Mouse (Mus musculus) heart, embryonic 14.5 days (tissue): ENCODE data around the gene BC017158. TPM values are rescaled to one million over a fixed set of nuclear protein-coding genes. Genes with fewer than 3 reads are reported as not detected.

Experiments used
- ATAC-seq: fragments of 200-750 bp; cut with Nextera tagmentation; 2 replicates; pipeline ENCODE4 v1.8.0; 2017; ENCODE audit warnings: low read depth, moderate TSS enrichment; ENCODE audit not compliant: insufficient number of reproducible peaks, insufficient read depth, low FRiP score
- H3K27ac ChIP-seq, 2 experiments: fragments of 200-500 bp in 1 of 2; fragments of 300-500 bp in 1 of 2; sonication (generic) in 1 of 2; replicated peaks in 1 of 2; 2 replicates each; pipeline ENCODE4 v1.5.1; 2012 to 2014; ENCODE audit warnings: low read depth in 2 of 2, low read length in 2 of 2, control low read depth in 1 of 2, mild to moderate bottlenecking in 1 of 2, mixed read lengths in 1 of 2; ENCODE audit not compliant: control insufficient read depth in 1 of 2, insufficient read depth in 1 of 2
- H3K27me3 ChIP-seq: fragments of 300-500 bp; sonication (generic); 2 replicates; pipeline ENCODE4 v1.6.1; 2014; ENCODE audit warnings: mild to moderate bottlenecking, low read length, control low read depth; ENCODE audit not compliant: control insufficient read depth, insufficient read depth
- H3K36me3 ChIP-seq: fragments of 300-500 bp; sonication (generic); 2 replicates; pipeline ENCODE4 v1.6.1; 2014; ENCODE audit warnings: mild to moderate bottlenecking, control low read depth, low read length, mixed read lengths; ENCODE audit not compliant: control insufficient read depth, insufficient read depth
- H3K4me1 ChIP-seq, 2 experiments: fragments of 200-500 bp in 1 of 2; fragments of 300-500 bp in 1 of 2; sonication (generic) in 1 of 2; 2 replicates each; pipeline ENCODE4 v1.6.1; 2012 to 2014; ENCODE audit warnings: low read length in 2 of 2, control low read depth in 1 of 2, mixed read lengths in 1 of 2; ENCODE audit not compliant: control insufficient read depth in 2 of 2, insufficient read depth in 2 of 2
- H3K4me2 ChIP-seq: fragments of 300-500 bp; sonication (generic); 2 replicates; pipeline ENCODE4 v1.6.1; 2014; ENCODE audit warnings: mild to moderate bottlenecking, low read length
- H3K4me3 ChIP-seq, 2 experiments: fragments of 200-500 bp in 1 of 2; fragments of 300-500 bp in 1 of 2; sonication (generic) in 1 of 2; 2 replicates each; pipeline ENCODE4 v1.5.1; 2012 to 2014; ENCODE audit warnings: low read length in 2 of 2, mild to moderate bottlenecking in 2 of 2, control low read depth in 1 of 2, low read depth in 1 of 2, moderate library complexity in 1 of 2; ENCODE audit not compliant: control insufficient read depth in 1 of 2, insufficient read depth in 1 of 2
- H3K9ac ChIP-seq: fragments of 300-500 bp; sonication (generic); 2 replicates; pipeline ENCODE4 v1.6.1; 2014; ENCODE audit warnings: mild to moderate bottlenecking, low read length
- H3K9me3 ChIP-seq: fragments of 300-500 bp; sonication (generic); 2 replicates; pipeline ENCODE4 v1.6.1; 2016; ENCODE audit warnings: low read length, control low read depth; ENCODE audit not compliant: control insufficient read depth
- WGBS: fragments of 180-500 bp; shearing (Covaris S2); extraction: QIAGEN DNeasy Blood & Tissue Kit; methylation state at CpG from one replicate; pipeline ENCODE4 v1.1.7; 2014; 5-methylcytosine and 5-hydroxymethylcytosine counted together
- polyA plus RNA-seq: library from polyadenylated mRNA; unstranded; fragments of >200 nt; fragmentation: Nextera tagmentation; extraction: Ambion mirVana; gene quantifications from 2 replicates; pipeline ENCODE4 v1.2.1, GENCODE M21; 2014

BC017158 gene
- polyA plus RNA-seq, 1 experiment from 2014 or later, result 16.3 TPM

DNA sequence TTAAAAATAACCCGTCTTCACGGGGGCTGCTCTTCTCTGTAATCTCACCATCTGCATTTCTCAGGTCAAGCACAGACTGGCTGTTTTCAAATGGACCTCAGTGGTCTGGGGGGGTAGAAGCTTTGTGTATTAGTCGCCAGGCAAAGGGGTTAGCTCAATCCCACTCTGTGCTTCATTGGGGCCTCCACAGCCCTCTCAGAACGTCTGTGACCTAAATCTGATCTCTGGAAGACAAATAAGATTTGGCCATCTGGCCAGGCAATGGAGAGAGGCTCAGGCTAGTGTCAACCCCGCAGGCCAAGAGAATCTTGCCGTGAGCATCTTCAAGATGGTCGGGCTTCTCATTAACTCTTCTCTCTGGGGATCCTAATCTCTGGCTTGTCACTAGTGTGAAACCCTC lies 16.5 kb upstream of the BC017158 start:
- WGBS, result 59% methylated on average over 7 of the region's 7 CpGs
- Histone ChIP-seq H3K36me3 (no peaks in the 10 kb centered on the region), H3K9me3 (no peaks in the 10 kb centered on the region), H3K4me2 (no peak overlapping the region), H3K27me3 (no peaks in the 10 kb centered on the region), H3K9ac (no peak overlapping the region), H3K4me1 (peaks cover 8 to 17% of the 10 kb centered on the region in 2 experiments), H3K4me3 (no peak overlapping the region), H3K27ac (no peak overlapping the region)
- ATAC-seq, result no peak

- Histone ChIP-seq H3K9me3 (no peaks in the 10 kb centered on the region), H3K27me3 (no peaks in the 10 kb centered on the region), H3K4me1 (peaks cover 8 to 9% of the 10 kb centered on the region in 2 experiments), H3K36me3 (no peaks in the 10 kb centered on the region), H3K4me3 (no peak overlapping the region), H3K4me2 (no peak overlapping the region), H3K27ac (no peak overlapping the region), H3K9ac (no peak overlapping the region)
- WGBS, result 73% methylated on average over 2 of the region's 2 CpGs
- ATAC-seq, result no peak
Measured at GRCm38 (mm10) chr7:128313601-128314000, 15.6 kb upstream of the BC017158 start.

- Histone ChIP-seq H3K9ac (no peak overlapping the region), H3K4me3 (no peak overlapping the region), H3K4me2 (no peak overlapping the region), H3K36me3 (no peaks in the 10 kb centered on the region), H3K4me1 (peaks cover 8 to 9% of the 10 kb centered on the region in 2 experiments), H3K27ac (no peak overlapping the region), H3K27me3 (no peaks in the 10 kb centered on the region), H3K9me3 (no peaks in the 10 kb centered on the region)
- no peak for ATAC-seq
- 75% methylated on average over 13 of the region's 13 CpGs for WGBS
Measured at GRCm38 (mm10) chr7:128312375-128313059, 14.5 kb upstream of the BC017158 start.

DNA sequence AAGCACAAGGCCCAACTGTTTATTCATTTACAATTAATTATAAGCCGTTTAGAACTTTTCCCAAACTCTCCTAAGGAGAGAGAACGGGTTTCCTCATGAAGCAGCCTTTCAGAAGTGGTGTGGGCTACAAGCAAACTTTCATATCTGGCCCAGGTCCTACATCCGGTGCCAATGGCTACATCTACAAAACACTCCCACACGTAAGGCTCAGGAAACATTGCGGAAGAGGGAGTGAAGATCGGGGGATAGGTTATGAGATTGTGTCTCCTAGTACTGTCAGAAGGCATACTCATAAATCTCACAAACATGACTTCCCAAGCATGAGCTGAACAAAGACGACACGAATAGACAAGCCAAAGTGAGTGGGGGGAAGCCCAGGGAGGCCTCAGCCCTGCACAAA lies 13.8 kb upstream of the BC017158 start:
- WGBS, result 70% methylated on average over 8 of the region's 8 CpGs
- no peak overlapping the region for H3K4me3 ChIP-seq
- peaks cover 8 to 9% of the 10 kb centered on the region in 2 experiments for H3K4me1 ChIP-seq

GRCm38 (mm10) chr7:128311263-128311662 lies 13.3 kb upstream of the BC017158 start:
- no peak overlapping the region for H3K27ac ChIP-seq
- no peaks in the 10 kb centered on the region for H3K27me3 ChIP-seq
- WGBS, result 67% methylated on average over 3 of the region's 3 CpGs
- H3K36me3 ChIP-seq, result no peaks in the 10 kb centered on the region
- H3K4me1 ChIP-seq, result peaks cover 8 to 9% of the 10 kb centered on the region in 2 experiments
- H3K9me3 ChIP-seq, result no peaks in the 10 kb centered on the region
- no peak overlapping the region for H3K4me3 ChIP-seq
- H3K9ac ChIP-seq, result no peak overlapping the region
- ATAC-seq, result no peak
- no peak overlapping the region for H3K4me2 ChIP-seq

More for the DNA sequence above, 13.8 kb upstream of the BC017158 start:
- no peaks in the 10 kb centered on the region for H3K27me3 ChIP-seq
- no peak for ATAC-seq
- no peak overlapping the region for H3K27ac ChIP-seq
- no peaks in the 10 kb centered on the region for H3K9me3 ChIP-seq
- H3K4me2 ChIP-seq, result no peak overlapping the region
- H3K9ac ChIP-seq, result no peak overlapping the region
- H3K36me3 ChIP-seq, result no peaks in the 10 kb centered on the region

DNA sequence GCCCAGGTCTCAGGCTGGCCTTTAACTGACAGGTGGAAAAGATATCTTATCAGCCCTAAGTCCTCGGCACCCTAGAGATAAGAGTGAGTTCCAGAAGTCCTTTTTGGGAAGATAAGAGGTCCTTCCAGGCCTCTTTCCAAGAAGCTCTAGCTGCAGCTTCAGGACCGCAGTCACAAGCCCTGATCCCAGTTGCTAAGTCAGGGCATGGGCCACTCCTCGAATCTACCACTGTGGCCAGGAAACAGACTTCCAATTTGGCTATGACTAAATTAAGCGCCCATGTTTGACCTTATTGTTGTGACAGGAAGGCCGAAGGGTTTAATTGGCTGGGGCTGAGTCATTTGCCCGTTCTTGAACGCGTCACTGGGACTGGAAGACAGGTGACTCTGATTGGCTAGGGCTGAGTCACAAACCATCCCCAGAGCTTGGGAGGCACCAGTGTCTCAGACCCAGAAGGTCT lies 12.3 kb upstream of the BC017158 start:
- Histone ChIP-seq H3K9ac (no peak overlapping the region), H3K27me3 (no peaks in the 10 kb centered on the region), H3K36me3 (no peaks in the 10 kb centered on the region), H3K4me2 (no peak overlapping the region), H3K4me1 (peaks cover 8 to 9% of the 10 kb centered on the region in 2 experiments), H3K27ac (no peak overlapping the region), H3K9me3 (no peaks in the 10 kb centered on the region), H3K4me3 (no peak overlapping the region)
- 12% methylated on average over 8 of the region's 8 CpGs for WGBS
- ATAC-seq, result no peak

- no peak overlapping the region for H3K4me2 ChIP-seq
- no peak overlapping the region for H3K4me3 ChIP-seq
- H3K36me3 ChIP-seq, result no peaks in the 10 kb centered on the region
- ATAC-seq, result no peak
- H3K27ac ChIP-seq, result no peak overlapping the region
- WGBS, result 53% methylated on average over 1 of the region's 1 CpGs
- no peaks in the 10 kb centered on the region for H3K27me3 ChIP-seq
- H3K9ac ChIP-seq, result no peak overlapping the region
- H3K4me1 ChIP-seq, result peaks cover 8 to 9% of the 10 kb centered on the region in 2 experiments
- H3K9me3 ChIP-seq, result no peaks in the 10 kb centered on the region
Measured at GRCm38 (mm10) chr7:128309776-128310175, 11.8 kb upstream of the BC017158 start.

DNA sequence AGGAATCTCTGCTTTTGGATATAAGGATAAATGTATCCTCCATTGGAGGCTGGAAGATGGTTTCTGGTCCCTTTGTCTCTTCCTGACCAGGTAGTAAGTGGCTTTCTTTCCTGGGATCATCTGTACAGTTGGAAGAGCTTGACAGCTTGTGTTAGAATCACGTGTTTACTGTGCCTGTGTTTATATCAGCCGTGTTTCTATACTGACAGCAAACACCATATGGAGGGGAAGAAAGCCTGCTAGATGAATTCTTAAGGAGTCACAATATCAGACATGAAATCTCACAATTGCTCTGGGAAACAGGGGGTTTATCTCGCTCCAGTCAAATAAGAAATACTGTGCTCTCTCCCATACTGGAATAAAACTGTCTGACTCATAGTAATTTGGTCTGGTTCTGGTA lies 11.2 kb upstream of the BC017158 start:
- no peak for ATAC-seq
- H3K27ac ChIP-seq, result no peak overlapping the region
- H3K9me3 ChIP-seq, result no peaks in the 10 kb centered on the region
- peaks cover 8 to 9% of the 10 kb centered on the region in 2 experiments for H3K4me1 ChIP-seq
- H3K4me3 ChIP-seq, result no peak overlapping the region
- H3K4me2 ChIP-seq, result no peak overlapping the region
- H3K9ac ChIP-seq, result no peak overlapping the region
- H3K36me3 ChIP-seq, result no peaks in the 10 kb centered on the region
- H3K27me3 ChIP-seq, result no peaks in the 10 kb centered on the region
- 65% methylated on average over 3 of the region's 3 CpGs for WGBS
